ENCODE assay signal across 8 mouse cellular contexts in the genomic region with DNA sequence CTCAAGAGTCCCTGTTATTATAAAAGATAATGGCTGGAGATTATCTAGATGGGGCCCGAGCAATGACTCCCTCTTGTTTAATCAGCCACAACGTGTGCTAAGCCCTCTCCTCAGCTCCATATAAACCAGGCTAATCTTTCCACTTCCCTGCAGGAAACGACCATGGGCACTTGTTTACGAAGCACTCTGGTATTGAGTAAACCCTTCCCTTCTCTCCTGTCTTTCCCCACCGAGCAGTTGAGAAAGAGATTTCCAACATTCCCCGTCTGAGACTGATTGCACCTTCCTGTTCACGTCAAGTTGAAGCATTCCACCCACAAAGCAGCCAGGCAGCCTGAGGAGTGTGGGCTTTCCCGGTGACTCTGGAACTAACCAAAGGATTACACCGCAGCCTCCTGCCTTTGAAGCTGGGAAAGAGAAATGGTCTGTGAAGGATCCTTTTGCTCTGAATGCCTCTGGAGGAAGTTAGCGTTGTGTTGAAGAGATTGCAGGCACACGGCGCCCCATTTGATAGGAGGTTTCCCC.
A peak's percentile ranks its signal among the peaks of the same experiment; 100 is the strongest.
DNase-seq lines count a peak whose midpoint lies in the region; ATAC-seq and TF ChIP-seq lines count a peak whose summit lies in the region.

No protein-coding gene starts in this region.

- no peak overlapping the region for H3K9ac ChIP-seq in hindbrain, embryonic 13.5 days
- no peak overlapping the region for H3K9ac ChIP-seq in stomach, postnatal 0 days (ENCODE audit: low read length)

- H3K4me1 ChIP-seq in hindbrain, embryonic 13.5 days (replicated peaks): peaks cover 12% of the 10 kb centered on the region
- no peaks in the 10 kb centered on the region; the same call in 1 of the 2 replicates for H3K4me1 ChIP-seq in stomach, postnatal 0 days (replicated peaks; ENCODE audit: control insufficient read depth, insufficient read depth)

- TF ChIP-seq CTCF in stomach, postnatal 0 days (IDR thresholded peaks at IDR 0.05; ENCODE audit: low read depth): no peak

- H3K4me3 ChIP-seq in hindbrain, embryonic 13.5 days: no peak overlapping the region
- H3K4me3 ChIP-seq in stomach, postnatal 0 days (ENCODE audit: low read depth, low read length): no peak overlapping the region

- no peaks in the 10 kb centered on the region for H3K9me3 ChIP-seq in hindbrain, embryonic 13.5 days
- H3K9me3 ChIP-seq in stomach, postnatal 0 days (ENCODE audit: control insufficient read depth, low read length): no peaks in the 10 kb centered on the region

- peak; percentile 3 to 10 for DNase-seq in right cerebral cortex, adult 2 months (ENCODE audit: low spot score in 2 of 2)
- DNase-seq in right cerebral cortex, postnatal 4 days: no peak
- DNase-seq in lung, postnatal 10 days: peak; percentile 56
- no peak for DNase-seq in stomach, postnatal 0 days (ENCODE audit: low spot score)
- no peak for DNase-seq in cerebellum, postnatal 14 days
- DNase-seq in layer of hippocampus, adult 8-10 months (ENCODE audit: low spot score in 2 of 2): no peak
- no peak for DNase-seq in thymus, postnatal 0 days (ENCODE audit: low spot score)

- no peak for TF ChIP-seq EP300 in stomach, postnatal 0 days (optimal IDR thresholded peaks at IDR 0.05)

- ATAC-seq in hindbrain, embryonic 13.5 days (ENCODE audit: low FRiP score): no peak
- no peak for ATAC-seq in stomach, postnatal 0 days (ENCODE audit: low FRiP score, low TSS enrichment)

- H3K27me3 ChIP-seq in hindbrain, embryonic 13.5 days: no peaks in the 10 kb centered on the region
- no peaks in the 10 kb centered on the region for H3K27me3 ChIP-seq in stomach, postnatal 0 days (ENCODE audit: control insufficient read depth, insufficient read depth, low read length)

- H3K36me3 ChIP-seq in hindbrain, embryonic 13.5 days: no peaks in the 10 kb centered on the region
- no peaks in the 10 kb centered on the region for H3K36me3 ChIP-seq in stomach, postnatal 0 days (ENCODE audit: control insufficient read depth, insufficient read depth, low read length)

- H3K4me2 ChIP-seq in hindbrain, embryonic 13.5 days: peak overlapping the region; percentile 6; the same call in 1 of the 2 replicates
- peak overlapping the region; percentile 31 for H3K4me2 ChIP-seq in stomach, postnatal 0 days (replicated peaks; ENCODE audit: low read depth)

- WGBS in hindbrain, embryonic 13.5 days: 27% methylated on average over 12 of the region's 12 CpGs
- WGBS in stomach, postnatal 0 days: 12% methylated on average over 12 of the region's 12 CpGs

- no peak overlapping the region for H3K27ac ChIP-seq in hindbrain, embryonic 13.5 days
- no peak overlapping the region for H3K27ac ChIP-seq in stomach, postnatal 0 days (replicated peaks)

Comparison
In these comparisons a context has a peak if more than half of its experiments do, and no peak if none do; other contexts are left out.
1. DNase-seq: peak in right cerebral cortex, adult 2 months (2 of 2) and lung, postnatal 10 days (single experiment); none in right cerebral cortex, postnatal 4 days (single experiment), stomach, postnatal 0 days (single experiment), cerebellum, postnatal 14 days (0 of 2), layer of hippocampus, adult 8-10 months (0 of 2) and thymus, postnatal 0 days (single experiment).